ENCODE assay signal across 8 mouse cellular contexts in genomic region chr2:118257094-118257493, GRCm38 (mm10). TPM values are rescaled to one million over a fixed set of nuclear protein-coding genes. Genes with fewer than 3 reads are reported as not detected.
DNase-seq lines count a peak whose midpoint lies in the region; ATAC-seq and TF ChIP-seq lines count a peak whose summit lies in the region.

No protein-coding gene starts in this region.

- H3K79me3 ChIP-seq in C2C12 (ENCODE audit: low read depth), result no peaks in the 10 kb centered on the region

- peak overlapping the region; percentile 79 for H3K4me2 ChIP-seq in heart, embryonic 13.5 days
- peak overlapping the region; percentile 59 for H3K4me2 ChIP-seq in forebrain, embryonic 15.5 days (replicated peaks)
- H3K4me2 ChIP-seq in liver, embryonic 16.5 days (ENCODE audit: low read depth, low read length), result peak overlapping the region; percentile 57

- H3K4me1 ChIP-seq in heart, embryonic 13.5 days, result no peaks in the 10 kb centered on the region
- H3K4me1 ChIP-seq in forebrain, embryonic 15.5 days, result peaks cover 11% of the 10 kb centered on the region; the same call in 1 of the 2 replicates
- H3K4me1 ChIP-seq in liver, embryonic 16.5 days (ENCODE audit: control insufficient read depth, low read depth, low read length), result no peaks in the 10 kb centered on the region

- no peak for TF ChIP-seq CTCF in C2C12 (IDR thresholded peaks at IDR 0.05; ENCODE audit: control insufficient read depth, insufficient read depth, insufficient read length)

- intact Hi-C loops in heart, postnatal 10 days (cut with DNase I), result no loop called here

- no peak for ATAC-seq in heart, embryonic 13.5 days (ENCODE audit: extremely low read depth, insufficient number of reproducible peaks, low FRiP score, low TSS enrichment)
- peak; percentile 34; the same call in 1 of the 2 replicates for ATAC-seq in forebrain, embryonic 15.5 days (replicated peaks)
- ATAC-seq in liver, embryonic 16.5 days (ENCODE audit: low read depth), result no peak
- ATAC-seq in frontal cortex, adult (ENCODE audit: low TSS enrichment), result no peak
- no peak for ATAC-seq in granulocyte monocyte progenitor cell, adult 5-6 weeks (replicated peaks; ENCODE audit: poor library complexity, severe bottlenecking)

- no peak for DNase-seq in heart, postnatal 10 days
- DNase-seq in frontal cortex, adult 2 months (ENCODE audit: extremely low spot score in 1 of 2, low spot score in 1 of 2), result no peak

- no peak overlapping the region for H3K27ac ChIP-seq in heart, embryonic 13.5 days (replicated peaks)
- H3K27ac ChIP-seq in forebrain, embryonic 15.5 days (replicated peaks), result no peak overlapping the region
- H3K27ac ChIP-seq in liver, embryonic 16.5 days (ENCODE audit: low read length), result no peak overlapping the region

- 66% methylated on average over 8 of the region's 8 CpGs for WGBS in heart, embryonic 13.5 days
- 76% methylated on average over 8 of the region's 8 CpGs for WGBS in forebrain, embryonic 15.5 days
- 45% methylated on average over 8 of the region's 8 CpGs for WGBS in liver, embryonic 16.5 days (ENCODE audit: insufficient replicate concordance)

- H3K9me3 ChIP-seq in heart, embryonic 13.5 days, result peaks cover 5% of the 10 kb centered on the region; the same call in 1 of the 2 replicates
- no peaks in the 10 kb centered on the region for H3K9me3 ChIP-seq in forebrain, embryonic 15.5 days
- H3K9me3 ChIP-seq in liver, embryonic 16.5 days (replicated peaks; ENCODE audit: control insufficient read depth, low read length), result no peaks in the 10 kb centered on the region

- no peaks in the 10 kb centered on the region for H3K79me2 ChIP-seq in C2C12 (ENCODE audit: control insufficient read depth, insufficient read depth)

- H3K4me3 ChIP-seq in heart, embryonic 13.5 days, result peak overlapping the region; percentile 57
- H3K4me3 ChIP-seq in C2C12 (ENCODE audit: insufficient read depth, poor library complexity, severe bottlenecking), result peak overlapping the region; percentile 3
- H3K4me3 ChIP-seq in forebrain, embryonic 15.5 days, result peak overlapping the region; percentile 47
- no peak overlapping the region for H3K4me3 ChIP-seq in liver, embryonic 16.5 days (ENCODE audit: low read depth, low read length)

- no peak overlapping the region for H3ac ChIP-seq in C2C12 (ENCODE audit: control insufficient read depth, insufficient read length, low read depth)

- no peak overlapping the region for H3K9ac ChIP-seq in heart, embryonic 13.5 days
- no peak overlapping the region for H3K9ac ChIP-seq in forebrain, embryonic 15.5 days (replicated peaks)
- H3K9ac ChIP-seq in liver, embryonic 16.5 days (ENCODE audit: low read depth, low read length), result no peak overlapping the region

- no peaks in the 10 kb centered on the region for H3K36me3 ChIP-seq in heart, embryonic 13.5 days
- H3K36me3 ChIP-seq in C2C12 (ENCODE audit: control insufficient read depth, insufficient read depth), result no peaks in the 10 kb centered on the region
- H3K36me3 ChIP-seq in forebrain, embryonic 15.5 days, result no peaks in the 10 kb centered on the region
- no peaks in the 10 kb centered on the region for H3K36me3 ChIP-seq in liver, embryonic 16.5 days (ENCODE audit: control insufficient read depth, insufficient read depth)

- H3K27me3 ChIP-seq in heart, embryonic 13.5 days (replicated peaks), result peaks cover 25% of the 10 kb centered on the region
- H3K27me3 ChIP-seq in C2C12 (ENCODE audit: control insufficient read depth, insufficient read depth, insufficient read length), result no peaks in the 10 kb centered on the region
- no peaks in the 10 kb centered on the region for H3K27me3 ChIP-seq in forebrain, embryonic 15.5 days
- H3K27me3 ChIP-seq in liver, embryonic 16.5 days (ENCODE audit: control insufficient read depth, insufficient read depth, low read depth, low read length), result no peaks in the 10 kb centered on the region

TF ChIP-seq in C2C12, 6 proteins besides CTCF, POLR2A, EP300 and RAD21:
- TF ChIP-seq MYOD1 (IDR thresholded peaks at IDR 0.05; ENCODE audit: control insufficient read depth, insufficient read length, low read depth) (no peak), CEBPB (IDR thresholded peaks at IDR 0.05; ENCODE audit: low read depth) (no peak)

RNA-seq across cellular contexts. Expression of gene Fsip1, which starts 0.3 kb away (rescaled TPM):
- polyA plus RNA-seq in heart, embryonic 13.5 days (2015; fragmentation: Nextera tagmentation; extraction: Ambion mirVana), result 0.14 TPM in 1 of 2 replicates, not detected in the other
- not detected for total RNA-seq in heart, postnatal 10 days (2021)
- polyA plus RNA-seq in C2C12 (2012; fragmentation: generic; extraction: Trizol), result 0.09 TPM
- polyA plus RNA-seq in forebrain, embryonic 15.5 days (2015; fragmentation: Nextera tagmentation; extraction: Ambion mirVana), result 3.3 TPM in 2 replicates
- polyA plus RNA-seq in liver, embryonic 16.5 days (2015; fragmentation: Nextera tagmentation; extraction: Ambion mirVana), result 0.08 and 0.11 TPM in 2 replicates
- not detected in 2 replicates for total RNA-seq in granulocyte monocyte progenitor cell, adult 5-6 weeks (2014; fragmentation: Nextera tagmentation)
- not detected in 2 replicates for total RNA-seq in granulocyte monocyte progenitor cell, adult 5-6 weeks (2017)
- polyA plus RNA-seq in frontal cortex, adult 2 months (2012; rRNA removed), result 0.50 and 0.80 TPM in 2 replicates
